10 mouse cellular contexts compared by ENCODE assay signal in the genomic region with DNA sequence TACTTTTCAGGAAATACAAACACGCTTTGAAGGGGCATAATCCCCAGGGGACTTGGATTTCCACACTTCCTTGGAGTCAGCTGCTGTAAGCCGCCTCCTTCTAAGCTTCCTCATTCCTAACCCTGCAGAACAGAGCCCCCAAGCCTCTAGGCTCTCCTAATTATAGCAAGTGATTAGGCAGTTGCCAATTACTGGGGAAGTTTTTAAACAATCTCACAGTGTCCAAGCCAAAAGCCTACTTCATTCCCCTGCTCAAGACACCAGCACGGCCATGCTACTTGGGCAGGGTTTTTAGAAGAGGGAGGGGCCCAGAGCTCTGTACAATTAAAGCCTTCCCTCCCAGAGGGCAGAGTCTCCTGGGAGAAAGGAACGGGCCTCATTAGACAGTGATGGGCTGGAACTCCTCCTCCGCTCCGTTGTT. TPM values are rescaled to one million over a fixed set of nuclear protein-coding genes. Genes with fewer than 3 reads are reported as not detected.
A peak's percentile ranks its signal among the peaks of the same experiment; 100 is the strongest.
DNase-seq lines count a peak whose midpoint lies in the region; ATAC-seq and TF ChIP-seq lines count a peak whose summit lies in the region.
"Had no signal": no experiment of that assay in that cellular context is flagged by ENCODE, and none has a peak within 500 bp of the region (broad histone marks: within the 10 kb centered on the region; RNA-seq: fewer than 3 reads in every experiment).

No protein-coding gene starts in this region.

- H3K36me3 ChIP-seq in kidney, adult 2 months (ENCODE audit: control insufficient read depth, insufficient read depth, low read length), result no peaks in the 10 kb centered on the region
- H3K36me3 ChIP-seq in embryonic facial prominence, embryonic 14.5 days (ENCODE audit: control insufficient read depth, insufficient read depth, low read length), result no peaks in the 10 kb centered on the region

- H3K4me2 ChIP-seq in embryonic facial prominence, embryonic 14.5 days (ENCODE audit: low read depth, low read length), result no peak overlapping the region

- no peak for TF ChIP-seq CTCF in kidney, adult 2 months (conservative IDR thresholded peaks at IDR 0.05; ENCODE audit: insufficient read depth, insufficient read length, low read depth, low read length)
- no peak for TF ChIP-seq CTCF in Patski (IDR thresholded peaks at IDR 0.05)

- no peak overlapping the region for H3K4me3 ChIP-seq in kidney, adult 2 months (ENCODE audit: insufficient read depth, low read depth, low read length)
- no peak overlapping the region for H3K4me3 ChIP-seq in embryonic facial prominence, embryonic 14.5 days (ENCODE audit: low read depth, low read length)

- H3K27ac ChIP-seq in kidney, adult 2 months (ENCODE audit: insufficient read depth, low read depth, low read length), result no peak overlapping the region
- no peak overlapping the region for H3K27ac ChIP-seq in embryonic facial prominence, embryonic 14.5 days (replicated peaks; ENCODE audit: low read depth, low read length)

- TF ChIP-seq POLR2A in kidney, adult 2 months (IDR thresholded peaks at IDR 0.05; ENCODE audit: low read depth, low read length), result no peak

- in situ Hi-C loops in Patski (cut with MboI; ENCODE audit: low pct_unique_long_range_greater_than_20kb), result loop anchor here (5.0 to 25.0 kb wide), 2 partner anchors 339 to 624 kb away; no protein-coding TSS in a partner anchor

- intact Hi-C loops in gastrocnemius, postnatal 14 days (cut with DNase I; ENCODE audit: low total_unique reads), result loop anchor here (10.0 kb wide), 2 partner anchors 122 to 412 kb away; no protein-coding TSS in a partner anchor

- 29% methylated on average over 6 of the region's 6 CpGs for WGBS in kidney, adult 2 months
- WGBS in embryonic facial prominence, embryonic 14.5 days, result 16% methylated on average over 6 of the region's 6 CpGs

- H3K4me1 ChIP-seq in kidney, adult 2 months (ENCODE audit: control insufficient read depth, insufficient read depth, low read length), result 0 out of 2 replicates have a peak, but pooled peaks cover 5% of the 10 kb centered on the region
- H3K4me1 ChIP-seq in embryonic facial prominence, embryonic 14.5 days (ENCODE audit: control insufficient read depth, insufficient read depth, low read length), result no peaks in the 10 kb centered on the region

- H3K27me3 ChIP-seq in kidney, adult 2 months (replicated peaks; ENCODE audit: control insufficient read depth, insufficient read depth, low read length), result no peaks in the 10 kb centered on the region
- H3K27me3 ChIP-seq in Patski, result peaks cover 12% of the 10 kb centered on the region
- H3K27me3 ChIP-seq in embryonic facial prominence, embryonic 14.5 days (replicated peaks; ENCODE audit: control insufficient read depth, insufficient read depth, low read length), result peaks cover 40% of the 10 kb centered on the region

- POLR2A ChIA-PET in Patski (lab: Charles Lee), result interaction anchor here (0.9 kb wide), 1 partner anchor 345 kb away, joined by 3 read pairs; no protein-coding TSS in a partner anchor

- no peak for ATAC-seq in Patski
- peak; percentile 67 for ATAC-seq in embryonic facial prominence, embryonic 14.5 days (ENCODE audit: low read depth)

- no peak overlapping the region for H3K9ac ChIP-seq in embryonic facial prominence, embryonic 14.5 days (ENCODE audit: low read depth, low read length)

- peak; percentile 22 for DNase-seq in kidney, adult 2 months
- no peak for DNase-seq in kidney, adult 11 months
- DNase-seq in Patski (ENCODE audit: low read depth, low spot score), result peak; percentile 15
- peak; percentile 85 for DNase-seq in embryonic facial prominence, embryonic 14.5 days (ENCODE audit: low spot score)
- DNase-seq in lung, postnatal 36 days, result peak; percentile 34
- DNase-seq in B cell, adult 2 months, result no peak
- DNase-seq in urinary bladder, postnatal 36 days (ENCODE audit: low spot score in 2 of 2), result no peak
- DNase-seq in gastrocnemius, postnatal 14 days, result no peak
- DNase-seq: adrenal gland, postnatal 14 days; heart, adult 18-20 months had no signal

- CTCF ChIA-PET in Patski (lab: Charles Lee), result interaction anchor here (1.0 kb wide), 1 partner anchor 412 kb away, joined by 5 read pairs; no protein-coding TSS in a partner anchor

- peaks cover 3% of the 10 kb centered on the region; the same call in 1 of the 2 replicates for H3K9me3 ChIP-seq in embryonic facial prominence, embryonic 14.5 days (ENCODE audit: control insufficient read depth, low read length)

RNA-seq across cellular contexts. Expression of a gene that starts 4.1 kb away (rescaled TPM):
- 0.33 and 0.45 TPM in 2 replicates for polyA plus RNA-seq in kidney, adult 2 months (2012; rRNA removed)
- not detected for polyA plus RNA-seq in Patski (2021)
- 2.0 and 2.7 TPM in 2 replicates for polyA plus RNA-seq in embryonic facial prominence, embryonic 14.5 days (2014; fragmentation: Nextera tagmentation; extraction: Ambion mirVana)
- total RNA-seq in gastrocnemius, postnatal 14 days (2021), result under 1 TPM; 0.06 to 0.16 TPM

Comparison
In these comparisons a context has a peak if more than half of its experiments do, and no peak if none do; other contexts are left out.
1. DNase-seq: peak in kidney, adult 2 months (single experiment), Patski (single experiment), embryonic facial prominence, embryonic 14.5 days (single experiment) and lung, postnatal 36 days (single experiment); none in kidney, adult 11 months (single experiment), B cell, adult 2 months (0 of 2), urinary bladder, postnatal 36 days (0 of 2) and gastrocnemius, postnatal 14 days (single experiment).